In the genomic region with DNA sequence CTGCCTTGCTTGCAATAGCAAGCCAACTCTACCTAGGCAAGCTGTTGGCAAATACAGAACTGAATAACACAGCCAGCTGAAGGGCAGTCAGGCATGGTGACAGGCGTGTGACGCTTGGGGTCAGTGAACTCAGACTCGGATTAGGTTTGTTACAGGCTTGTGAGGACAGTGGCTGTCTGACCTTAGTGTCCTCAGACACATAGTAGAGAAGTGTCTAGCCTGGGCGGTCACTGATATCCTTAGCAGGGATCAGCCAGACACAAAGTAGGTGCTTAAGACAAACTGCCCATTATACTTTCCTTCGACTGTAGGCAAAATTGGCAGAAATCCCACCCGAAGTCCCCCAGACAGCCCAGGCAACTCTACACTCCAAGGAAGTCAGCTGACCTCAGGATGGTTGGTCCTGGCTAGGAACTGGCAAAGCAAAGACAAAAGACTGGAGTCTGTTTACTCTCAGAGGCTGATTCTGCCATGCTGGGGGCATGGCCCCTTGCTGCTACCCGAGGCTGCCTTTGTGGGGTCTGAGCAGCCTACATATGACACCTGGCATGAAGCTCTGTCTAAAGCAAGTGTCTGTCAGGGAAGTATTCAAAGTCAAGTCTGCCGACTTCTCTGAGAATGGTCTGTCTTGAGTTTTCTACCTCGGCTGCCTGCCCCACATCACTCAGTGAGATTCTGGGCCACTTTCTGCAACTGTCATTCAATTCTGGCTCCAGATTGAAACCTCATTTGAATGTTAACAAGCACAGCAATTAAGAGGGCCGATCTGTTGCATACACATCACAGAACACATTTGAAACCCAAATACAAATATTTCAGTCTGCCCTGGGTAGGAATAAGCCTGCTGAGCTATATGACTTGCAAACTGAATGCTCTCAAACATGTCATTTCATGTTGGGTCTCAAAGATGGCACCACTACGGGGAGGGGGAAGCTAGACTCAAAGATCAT, we compare ENCODE assay signal across 8 mouse cellular contexts.
A peak's percentile ranks its signal among the peaks of the same experiment; 100 is the strongest.
DNase-seq lines count a peak whose midpoint lies in the region; ATAC-seq lines count a peak whose summit lies in the region.

No protein-coding gene starts in this region.

- no peaks in the 10 kb centered on the region for H3K9me3 ChIP-seq in hindbrain, embryonic 10.5 days
- no peaks in the 10 kb centered on the region for H3K9me3 ChIP-seq in hindbrain, embryonic 11.5 days (ENCODE audit: control insufficient read depth, low read length)
- no peaks in the 10 kb centered on the region for H3K9me3 ChIP-seq in embryonic facial prominence, embryonic 10.5 days
- no peaks in the 10 kb centered on the region for H3K9me3 ChIP-seq in hindbrain, embryonic 16.5 days (ENCODE audit: control insufficient read depth, low read length)

- 0 out of 2 replicates have a peak overlapping the region, but pooled peaks have one; percentile 9 for H3K27ac ChIP-seq in hindbrain, embryonic 10.5 days
- H3K27ac ChIP-seq in hindbrain, embryonic 11.5 days (ENCODE audit: low read depth, low read length), result no peak overlapping the region
- H3K27ac ChIP-seq in embryonic facial prominence, embryonic 10.5 days (replicated peaks), result peak overlapping the region; percentile 35; the same call in 1 of the 2 replicates
- no peak overlapping the region for H3K27ac ChIP-seq in hindbrain, embryonic 16.5 days (ENCODE audit: low read depth, low read length)

- H3K4me2 ChIP-seq in hindbrain, embryonic 11.5 days (replicated peaks; ENCODE audit: low read depth, low read length), result no peak overlapping the region
- no peak overlapping the region for H3K4me2 ChIP-seq in hindbrain, embryonic 16.5 days (ENCODE audit: low read length)

- H3K4me3 ChIP-seq in hindbrain, embryonic 10.5 days, result no peak overlapping the region
- no peak overlapping the region for H3K4me3 ChIP-seq in hindbrain, embryonic 11.5 days (ENCODE audit: low read depth, low read length)
- no peak overlapping the region for H3K4me3 ChIP-seq in embryonic facial prominence, embryonic 10.5 days
- H3K4me3 ChIP-seq in hindbrain, embryonic 16.5 days (ENCODE audit: low read length), result no peak overlapping the region

- 72% methylated on average over 11 of the region's 11 CpGs for WGBS in hindbrain, embryonic 10.5 days
- 69% methylated on average over 11 of the region's 11 CpGs for WGBS in hindbrain, embryonic 11.5 days
- 65% methylated on average over 11 of the region's 11 CpGs for WGBS in embryonic facial prominence, embryonic 10.5 days
- WGBS in hindbrain, embryonic 16.5 days, result 52% methylated on average over 11 of the region's 11 CpGs

- H3K36me3 ChIP-seq in hindbrain, embryonic 10.5 days, result peaks cover 17% of the 10 kb centered on the region
- H3K36me3 ChIP-seq in hindbrain, embryonic 11.5 days (ENCODE audit: control insufficient read depth, insufficient read depth, low read length), result no peaks in the 10 kb centered on the region
- H3K36me3 ChIP-seq in embryonic facial prominence, embryonic 10.5 days (replicated peaks), result peaks cover 11% of the 10 kb centered on the region; the same call in 1 of the 2 replicates
- H3K36me3 ChIP-seq in hindbrain, embryonic 16.5 days (ENCODE audit: control insufficient read depth, insufficient read depth, low read length), result no peaks in the 10 kb centered on the region; the same call in 1 of the 2 replicates

- H3K4me1 ChIP-seq in hindbrain, embryonic 10.5 days (replicated peaks), result peaks cover 16% of the 10 kb centered on the region
- no peaks in the 10 kb centered on the region for H3K4me1 ChIP-seq in hindbrain, embryonic 11.5 days (replicated peaks; ENCODE audit: control insufficient read depth, insufficient read depth, low read length)
- H3K4me1 ChIP-seq in embryonic facial prominence, embryonic 10.5 days, result peaks cover 17% of the 10 kb centered on the region
- H3K4me1 ChIP-seq in hindbrain, embryonic 16.5 days (ENCODE audit: control insufficient read depth, insufficient read depth, low read depth, low read length), result peaks cover 12% of the 10 kb centered on the region

- H3K9ac ChIP-seq in hindbrain, embryonic 11.5 days (ENCODE audit: low read depth, low read length), result no peak overlapping the region
- H3K9ac ChIP-seq in hindbrain, embryonic 16.5 days (ENCODE audit: low read depth, low read length), result no peak overlapping the region; the same call in 1 of the 2 replicates

- ATAC-seq in hindbrain, embryonic 11.5 days (ENCODE audit: low FRiP score), result no peak
- ATAC-seq in hindbrain, embryonic 16.5 days, result peak; percentile 80

- DNase-seq in hindbrain, embryonic 10.5 days (ENCODE audit: low spot score), result no peak
- no peak for DNase-seq in hindbrain, embryonic 11.5 days (ENCODE audit: low spot score)
- no peak for DNase-seq in embryonic facial prominence, embryonic 10.5 days (ENCODE audit: low spot score)
- DNase-seq in retina, postnatal 1 day, result peak; percentile 63
- no peak for DNase-seq in adipocyte (ENCODE audit: low spot score)
- DNase-seq in ovary, postnatal 10 days (ENCODE audit: low spot score), result no peak
- DNase-seq in urinary bladder, adult 18-20 months (ENCODE audit: low spot score in 2 of 2), result no peak

- H3K27me3 ChIP-seq in hindbrain, embryonic 10.5 days (ENCODE audit: insufficient read depth, poor library complexity, severe bottlenecking), result no peaks in the 10 kb centered on the region
- no peaks in the 10 kb centered on the region for H3K27me3 ChIP-seq in hindbrain, embryonic 11.5 days (ENCODE audit: control insufficient read depth, insufficient read depth, low read length)
- H3K27me3 ChIP-seq in embryonic facial prominence, embryonic 10.5 days (replicated peaks; ENCODE audit: low read depth, poor library complexity, severe bottlenecking), result no peaks in the 10 kb centered on the region
- H3K27me3 ChIP-seq in hindbrain, embryonic 16.5 days (replicated peaks; ENCODE audit: control insufficient read depth, insufficient read depth, low read length), result no peaks in the 10 kb centered on the region

Comparison
In these comparisons a context has a peak if more than half of its experiments do, and no peak if none do; other contexts are left out.
1. H3K27ac ChIP-seq: peak in hindbrain, embryonic 10.5 days (single experiment) and embryonic facial prominence, embryonic 10.5 days (single experiment); none in hindbrain, embryonic 11.5 days (single experiment) and hindbrain, embryonic 16.5 days (single experiment).